Mouse (Mus musculus): ENCODE data around the gene Per2.

The Per2 gene

DNA sequence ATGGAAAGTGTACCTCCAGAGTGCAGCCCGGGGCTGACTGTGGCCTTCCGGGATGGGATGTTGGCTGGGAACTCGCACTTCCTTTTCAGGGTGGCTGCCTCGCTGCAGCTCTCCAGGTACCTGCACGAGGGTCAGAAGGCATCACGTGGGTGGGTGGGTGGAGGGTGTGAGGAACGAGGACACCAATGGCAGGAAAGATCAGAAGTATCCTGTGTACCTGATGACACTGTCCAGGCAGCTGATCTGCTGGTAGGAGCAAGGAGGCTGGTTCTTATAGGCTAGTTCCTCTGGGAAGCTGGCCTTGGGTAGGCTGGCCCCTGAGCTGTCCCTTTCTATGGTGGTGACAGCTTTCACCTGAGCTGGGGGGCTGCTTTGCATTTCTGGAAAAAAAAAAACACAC is 28.4 kb downstream of the Per2 start:
- DNase-seq: no peak

DNA sequence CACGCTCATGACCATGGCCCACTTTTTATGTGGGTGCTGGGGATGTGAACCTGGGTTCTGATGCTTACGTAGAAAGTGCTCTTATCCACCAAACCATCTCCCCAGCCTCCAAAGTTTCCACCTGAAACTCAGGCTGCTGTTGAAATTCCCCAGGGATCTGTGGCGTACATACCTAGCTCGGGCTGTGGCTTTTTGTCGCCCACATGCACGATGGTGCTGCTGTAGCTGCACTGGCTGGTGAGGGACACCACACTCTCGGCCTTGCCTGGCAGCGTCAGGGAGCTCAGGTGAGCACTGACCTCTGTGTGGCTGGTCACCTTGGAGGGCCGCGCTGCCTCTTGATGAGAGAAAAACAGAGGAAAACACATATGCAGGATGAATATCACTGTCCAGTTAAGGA is 29.9 kb downstream of the Per2 start:
- DNase-seq: no peak

DNA sequence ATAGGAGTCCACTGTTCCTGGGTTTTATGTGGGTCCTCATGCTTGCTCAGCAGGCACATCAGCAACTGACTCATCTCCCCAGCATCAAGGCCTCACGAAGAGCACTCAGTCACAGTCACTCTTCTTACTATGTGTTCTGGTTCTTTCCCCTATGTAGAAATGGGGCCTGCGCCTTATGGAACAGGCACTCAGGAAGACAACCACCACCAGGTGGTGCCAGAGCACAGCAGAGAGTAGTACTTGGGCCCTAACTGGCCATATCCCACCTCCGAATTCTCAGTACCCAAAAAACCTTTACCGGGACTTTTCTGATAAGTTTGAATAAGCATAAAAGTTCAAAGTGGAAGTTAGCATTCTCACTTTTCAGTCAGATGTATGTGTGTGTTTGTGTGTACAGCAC is 30.5 kb downstream of the Per2 start:
- peak; percentile 58 for DNase-seq

DNA sequence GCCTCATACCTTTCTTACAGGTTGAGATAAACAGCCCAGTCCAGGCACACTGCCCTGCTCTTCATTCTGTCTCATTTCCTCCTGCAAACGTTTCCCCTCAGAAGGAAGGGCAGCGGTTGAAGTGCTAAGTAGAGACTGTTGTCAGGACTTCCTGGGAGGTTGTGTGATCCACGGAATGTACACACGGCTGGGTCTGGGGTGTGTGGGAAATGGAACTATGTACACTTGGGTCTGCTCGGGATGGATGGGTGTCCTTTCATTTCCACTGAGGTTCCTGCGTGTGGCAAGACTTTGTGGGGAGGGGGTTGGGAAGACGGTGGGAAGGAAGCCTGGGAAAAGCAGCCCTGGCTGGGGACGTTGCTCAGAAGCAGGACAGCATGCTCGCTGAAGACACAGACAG is 32.7 kb downstream of the Per2 start:
- DNase-seq: no peak

DNA sequence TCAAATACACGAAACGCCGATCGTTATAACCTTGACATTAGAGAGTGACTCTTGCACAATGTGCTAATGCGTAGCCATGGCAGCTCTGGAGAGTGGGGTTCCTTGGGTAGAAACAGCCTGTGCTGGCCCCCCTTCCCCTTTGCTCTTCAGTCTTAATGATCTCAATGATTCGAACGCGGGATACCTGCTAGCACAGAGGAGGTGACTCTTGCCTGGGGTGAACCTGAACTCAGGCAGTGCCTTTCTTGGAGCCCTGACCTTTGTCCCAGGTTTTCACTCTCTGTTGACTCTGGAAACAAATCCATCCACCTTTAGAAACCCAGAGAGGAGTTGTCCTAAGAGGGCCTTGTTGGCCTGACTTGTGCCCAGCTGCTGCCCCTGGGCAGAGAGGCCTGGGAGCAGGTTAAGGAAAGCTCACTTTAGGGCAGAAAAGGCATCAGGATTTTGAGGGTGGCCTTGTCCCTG is 38.5 kb downstream of the Per2 start:
- no peak for DNase-seq

DNA sequence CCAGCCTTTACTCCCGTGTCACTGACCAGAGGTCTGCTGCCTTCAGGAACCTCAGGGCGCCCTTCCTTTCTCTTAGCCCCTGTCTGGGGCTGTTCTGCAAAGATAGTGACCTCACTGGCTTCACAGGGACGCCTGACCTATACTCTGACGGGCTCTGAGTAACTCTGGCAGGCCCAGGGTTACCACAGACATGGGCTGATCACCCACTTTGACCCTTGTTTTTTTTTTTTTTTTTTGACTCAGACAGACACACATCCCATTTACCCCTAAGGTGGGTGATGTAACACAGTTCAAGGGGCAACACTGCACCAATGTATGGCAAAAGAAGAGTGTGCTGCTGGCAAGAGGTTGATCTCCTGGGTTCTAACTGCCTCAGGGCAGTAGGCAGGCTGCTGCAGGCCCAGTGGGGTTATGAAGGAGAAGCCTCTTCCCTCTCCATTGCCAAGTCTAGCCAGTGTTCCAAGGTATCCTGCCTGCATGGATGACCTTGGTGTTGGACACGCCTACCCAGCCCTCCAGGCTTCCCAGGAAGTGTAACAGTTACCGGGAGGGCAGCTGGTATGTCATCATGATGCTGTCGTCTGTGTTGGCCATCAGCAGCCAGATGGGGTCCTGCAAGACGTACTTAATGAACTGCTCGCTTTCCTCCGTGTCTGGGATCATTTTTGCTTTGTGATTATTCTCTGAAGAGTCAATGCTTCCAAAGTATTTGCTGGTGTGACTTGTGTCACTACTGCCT is 39.1 kb downstream of the Per2 start:
- DNase-seq: no peak

DNA sequence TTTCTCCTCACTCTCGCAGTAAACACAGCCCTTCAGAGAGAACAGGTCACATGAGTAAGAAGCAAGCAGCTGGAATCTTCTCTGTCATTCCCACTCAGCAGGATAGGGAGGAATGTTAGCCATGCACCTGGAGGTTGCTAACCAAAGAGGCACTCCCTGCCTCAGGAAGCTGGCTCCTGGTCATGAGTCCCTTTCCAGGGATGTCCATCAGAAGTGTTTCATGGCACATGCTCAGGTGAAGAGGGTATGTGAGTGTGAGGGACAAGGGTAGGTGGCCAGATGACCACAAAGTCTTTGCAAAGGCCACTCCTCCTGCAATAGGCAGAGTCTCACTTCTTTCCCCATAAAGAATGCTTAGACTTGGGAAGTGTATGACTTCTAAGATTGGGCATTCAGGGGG is 41.1 kb downstream of the Per2 start:
- no peak for DNase-seq

DNA sequence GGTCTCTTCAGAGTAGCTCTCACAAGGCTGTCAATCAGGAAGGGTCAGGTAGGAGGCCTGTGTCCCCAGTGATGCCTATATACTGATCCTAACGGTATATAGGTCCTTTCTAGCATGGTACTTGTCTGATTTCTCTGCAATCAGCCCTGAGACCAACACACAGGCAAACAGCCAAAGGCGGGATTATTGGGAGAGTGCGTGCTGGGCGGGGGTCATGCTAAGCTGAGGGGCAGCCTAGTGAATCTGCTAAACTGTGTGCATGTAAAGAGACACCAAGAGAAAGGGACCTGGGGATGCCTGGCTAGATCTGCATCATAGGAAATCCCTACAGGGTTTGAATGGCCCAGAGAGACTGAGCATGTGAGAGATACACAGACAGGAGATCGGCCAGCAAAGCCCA is 43.8 kb downstream of the Per2 start:
- DNase-seq: no peak

DNA sequence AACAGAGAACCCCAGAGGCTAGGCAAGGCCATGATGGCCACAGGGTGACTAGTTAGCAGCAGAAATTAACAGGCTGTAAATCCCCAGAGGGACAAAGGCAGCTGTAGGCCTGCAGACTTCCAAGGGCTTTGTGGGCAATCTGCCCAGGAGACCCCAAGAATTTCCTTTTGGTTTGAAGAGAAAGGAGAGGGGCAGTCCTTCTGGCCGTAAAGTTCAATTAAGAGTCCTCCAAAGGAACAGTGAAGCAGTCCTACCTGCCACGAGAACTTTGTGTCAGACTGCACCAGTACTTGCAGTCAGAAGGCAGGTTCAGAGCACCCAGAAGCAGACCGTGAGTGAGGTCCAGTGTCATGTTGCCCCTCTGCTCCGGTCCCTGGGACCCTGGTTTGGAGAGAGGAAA is 44.2 kb downstream of the Per2 start:
- DNase-seq: peak; percentile 59

DNA sequence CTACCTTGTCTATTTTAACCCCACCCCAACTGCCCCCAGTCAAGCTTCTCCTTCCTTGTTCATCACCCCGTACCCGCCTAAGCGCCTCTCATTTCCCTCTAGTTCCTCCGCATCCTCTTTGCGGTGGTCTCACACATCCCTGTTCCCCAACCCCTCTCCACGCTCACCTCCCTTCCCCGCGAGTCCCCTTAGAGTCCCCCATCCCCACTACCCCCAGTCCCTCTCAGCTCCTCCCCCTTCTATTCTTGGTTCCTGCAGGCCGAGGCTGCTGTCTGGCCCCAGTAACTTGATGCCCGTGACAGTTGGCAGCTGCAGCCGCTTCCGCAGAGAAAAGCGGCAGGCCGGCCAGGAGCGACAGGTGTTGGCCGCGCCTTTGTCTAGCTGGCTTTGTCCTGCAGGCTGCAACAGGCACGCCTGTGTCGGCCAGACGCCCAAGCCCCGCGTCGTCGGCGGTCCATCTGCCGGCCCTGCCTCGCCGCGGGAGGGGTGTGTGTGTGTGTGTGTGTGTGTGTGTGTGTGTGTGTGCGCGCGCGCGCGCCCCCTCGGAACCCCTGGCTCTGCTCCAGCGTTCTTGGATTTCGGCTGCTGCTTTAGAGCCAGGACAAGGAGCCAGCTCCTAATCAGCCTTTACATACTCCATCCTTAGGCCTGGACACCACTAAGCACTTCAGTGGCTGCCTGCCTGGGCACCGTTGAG is 45.1 kb downstream of the Per2 start, which contains the start of gene Hes6:
Gene Hes6, minus strand, starts transcription at position 141 of the 697 bp plus-strand sequence.
- peak; percentile 89 for DNase-seq

DNA sequence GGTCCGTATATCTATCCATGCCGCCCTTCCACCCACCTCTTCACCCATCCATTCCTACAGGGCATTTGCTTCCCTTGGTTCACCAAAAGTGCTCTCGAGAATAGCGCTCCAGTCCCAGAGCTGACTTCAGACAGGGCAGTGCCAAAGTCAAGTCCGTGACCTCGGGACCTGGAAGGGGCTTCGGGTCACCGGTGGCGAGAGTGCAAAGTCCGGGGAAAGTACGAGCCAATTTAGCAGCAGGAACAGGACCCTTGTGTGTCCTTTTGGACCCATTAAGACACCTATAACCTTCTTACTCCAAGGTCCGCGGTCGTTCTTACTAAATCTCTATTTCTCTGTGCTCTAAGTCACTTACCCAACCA is 45.6 kb downstream of the Per2 start:
- no peak for DNase-seq

DNA sequence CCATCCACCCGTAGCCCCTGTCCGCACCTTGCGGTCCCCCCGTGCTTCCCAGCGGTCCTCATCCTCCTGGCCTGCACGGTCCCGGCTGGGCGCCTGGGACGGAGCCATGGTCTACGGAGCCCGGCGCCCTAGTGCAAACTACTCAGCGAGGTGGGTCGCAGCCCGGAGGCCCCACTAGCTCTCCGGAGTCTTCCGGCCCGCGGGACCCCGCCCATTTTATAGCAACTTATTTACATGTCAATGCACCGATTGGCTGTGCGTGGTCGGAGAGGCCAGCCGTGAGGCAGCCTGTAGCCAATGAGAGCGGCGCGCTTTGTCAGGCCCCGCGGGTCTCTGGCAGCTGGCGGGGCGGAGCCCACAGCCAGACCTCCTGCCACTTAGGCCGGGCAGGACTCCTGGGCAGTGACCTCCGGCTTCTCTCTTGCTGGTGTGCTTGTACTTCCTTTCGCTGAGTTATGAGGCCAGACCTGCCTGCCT is 46.1 kb downstream of the Per2 start:
- peak; percentile 96 for DNase-seq

DNA sequence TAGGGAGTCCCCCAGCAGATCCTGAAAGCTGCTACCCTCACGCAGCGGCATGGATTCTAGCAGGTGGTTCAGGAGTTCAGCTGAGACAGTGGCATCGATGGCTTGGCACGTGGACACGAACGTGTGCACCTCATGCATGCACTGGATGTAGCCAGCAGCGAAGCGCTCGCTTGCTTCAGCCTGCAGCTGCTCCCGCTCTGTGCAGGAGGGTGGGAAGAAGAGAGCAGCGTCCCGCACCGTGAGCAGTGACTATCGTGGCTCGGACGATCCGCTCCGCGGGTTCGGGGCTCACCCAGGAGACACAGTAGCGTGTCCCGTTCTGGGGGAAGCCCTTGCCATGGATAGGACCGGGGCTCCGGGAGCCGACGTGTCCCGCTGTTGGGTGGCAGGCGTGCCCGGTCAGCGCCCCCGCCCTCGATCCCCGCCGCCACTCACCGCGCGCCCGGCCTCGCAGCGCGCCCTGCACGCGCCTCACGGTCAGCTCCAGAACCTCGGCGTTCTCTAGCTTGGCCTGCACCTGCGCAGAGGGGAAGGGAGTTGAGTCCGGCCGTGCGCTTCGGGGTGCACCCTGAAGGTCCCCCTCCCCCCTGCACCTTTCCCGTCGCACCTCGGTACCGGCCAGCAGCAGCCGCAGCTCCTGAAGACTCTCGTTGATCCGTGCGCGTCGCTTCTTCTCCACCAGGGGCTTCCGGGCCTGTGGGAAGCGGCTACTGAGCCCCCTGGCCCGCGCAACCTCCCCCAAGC is 46.7 kb downstream of the Per2 start:
- peak; percentile 69 for DNase-seq

DNA sequence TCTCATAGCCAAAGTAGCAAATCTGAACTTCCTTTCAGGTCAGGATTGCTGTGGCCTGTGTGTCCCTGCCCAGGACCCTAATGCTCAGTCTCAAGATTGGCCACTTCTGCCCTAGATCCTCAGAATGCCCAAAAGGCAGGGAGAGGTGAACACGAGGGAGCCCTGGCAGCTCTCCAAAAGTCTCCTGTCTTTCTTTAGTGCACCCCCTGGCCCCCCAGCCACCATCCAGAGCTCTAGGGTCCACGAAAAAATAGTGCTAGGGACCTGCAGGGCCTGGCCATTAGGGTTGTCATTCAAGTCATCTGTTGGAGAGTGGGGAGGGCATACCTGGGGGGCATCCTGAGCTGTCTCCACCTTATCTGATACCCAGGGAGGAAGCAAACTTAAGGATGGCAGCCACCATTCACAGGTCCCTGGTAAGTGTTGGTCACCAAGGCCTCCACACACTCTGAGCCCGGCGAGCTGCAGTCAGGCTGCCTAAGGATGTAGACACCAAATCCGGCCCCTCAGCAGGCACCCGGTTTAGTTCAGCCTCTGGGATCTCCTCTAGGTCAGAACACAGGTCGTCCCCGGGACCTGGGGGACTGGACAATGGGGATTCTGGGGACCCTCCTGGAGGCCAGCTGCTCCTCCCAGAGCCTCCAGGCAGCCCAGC is 47.4 kb downstream of the Per2 start:
- peak; percentile 55 for DNase-seq

DNA sequence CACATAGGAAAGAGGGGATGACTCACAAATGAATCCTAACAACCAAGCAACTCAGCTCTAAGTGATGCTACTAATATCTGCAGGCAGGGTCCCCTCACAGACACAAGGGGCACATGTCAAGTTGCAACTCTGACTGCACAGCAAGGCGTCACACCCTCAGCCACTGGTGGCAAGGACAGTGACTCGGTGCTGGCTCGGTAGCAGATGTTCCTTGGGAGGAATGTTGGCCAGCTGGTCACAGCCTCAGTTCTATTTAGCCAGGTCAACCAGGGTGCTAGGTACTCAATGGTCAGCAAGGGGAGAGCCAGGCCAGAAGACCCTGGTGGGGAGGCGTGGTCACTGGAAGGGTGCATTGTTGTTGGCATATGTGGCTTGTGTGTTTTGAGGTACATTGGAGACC is 51.3 kb downstream of the Per2 start:
- DNase-seq: no peak

DNA sequence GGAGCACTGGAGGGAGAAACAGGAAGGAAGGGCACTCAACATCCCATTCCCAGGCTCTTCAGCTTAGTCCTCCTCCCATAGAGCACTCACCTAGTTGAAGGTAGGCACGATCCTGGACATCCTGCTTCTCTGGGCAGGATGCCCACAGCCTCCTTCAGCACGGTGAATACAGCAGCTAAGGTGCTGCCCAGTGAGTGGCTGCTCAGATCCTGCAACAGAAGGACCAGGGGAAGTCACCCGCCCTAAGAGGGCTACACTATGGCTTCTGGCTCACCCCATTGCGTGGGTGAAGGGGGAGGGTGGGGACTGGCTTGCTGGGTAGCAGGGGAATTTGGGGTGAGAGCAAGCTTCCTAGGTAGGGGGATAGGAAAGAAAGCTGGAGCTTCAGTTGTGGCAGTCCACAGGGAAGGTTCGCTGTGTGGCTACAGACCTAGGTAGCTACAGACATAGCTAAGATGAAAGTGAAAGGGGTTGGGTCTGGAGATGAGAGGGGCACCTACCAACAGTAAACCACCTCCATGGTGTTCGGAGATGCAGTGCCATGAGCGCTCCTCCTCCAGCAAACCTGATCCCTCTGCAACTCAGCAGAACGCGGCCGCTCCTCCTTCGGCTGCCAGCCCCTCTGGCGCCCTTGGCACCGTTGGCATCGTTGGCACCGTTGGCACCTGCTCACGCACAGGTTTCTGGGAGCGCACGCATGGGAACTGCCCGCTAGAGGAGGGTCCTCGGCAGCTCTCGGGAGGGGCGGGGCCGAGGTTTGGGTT is 53.5 kb downstream of the Per2 start:
- DNase-seq: peak; percentile 91

DNA sequence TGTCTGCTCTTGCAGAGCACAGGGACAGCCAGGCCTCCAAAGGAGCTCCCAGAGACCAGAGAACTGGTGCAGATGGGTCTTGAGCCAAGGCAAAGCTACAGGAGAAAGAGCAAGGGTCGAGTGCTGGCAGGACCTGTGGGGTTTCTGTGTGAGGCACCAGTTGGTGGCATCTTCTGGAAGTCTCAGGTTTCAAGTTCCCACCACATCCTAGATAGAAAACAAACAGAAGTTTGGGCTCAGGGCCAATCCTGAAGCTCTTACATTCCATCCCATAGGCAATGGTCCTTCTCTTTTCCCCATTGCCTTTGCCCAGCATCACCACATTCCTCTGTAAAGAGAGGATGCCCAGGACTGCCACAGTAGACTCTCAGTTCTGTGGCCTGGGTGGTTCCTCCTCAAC is 54.1 kb downstream of the Per2 start:
- DNase-seq: no peak

DNA sequence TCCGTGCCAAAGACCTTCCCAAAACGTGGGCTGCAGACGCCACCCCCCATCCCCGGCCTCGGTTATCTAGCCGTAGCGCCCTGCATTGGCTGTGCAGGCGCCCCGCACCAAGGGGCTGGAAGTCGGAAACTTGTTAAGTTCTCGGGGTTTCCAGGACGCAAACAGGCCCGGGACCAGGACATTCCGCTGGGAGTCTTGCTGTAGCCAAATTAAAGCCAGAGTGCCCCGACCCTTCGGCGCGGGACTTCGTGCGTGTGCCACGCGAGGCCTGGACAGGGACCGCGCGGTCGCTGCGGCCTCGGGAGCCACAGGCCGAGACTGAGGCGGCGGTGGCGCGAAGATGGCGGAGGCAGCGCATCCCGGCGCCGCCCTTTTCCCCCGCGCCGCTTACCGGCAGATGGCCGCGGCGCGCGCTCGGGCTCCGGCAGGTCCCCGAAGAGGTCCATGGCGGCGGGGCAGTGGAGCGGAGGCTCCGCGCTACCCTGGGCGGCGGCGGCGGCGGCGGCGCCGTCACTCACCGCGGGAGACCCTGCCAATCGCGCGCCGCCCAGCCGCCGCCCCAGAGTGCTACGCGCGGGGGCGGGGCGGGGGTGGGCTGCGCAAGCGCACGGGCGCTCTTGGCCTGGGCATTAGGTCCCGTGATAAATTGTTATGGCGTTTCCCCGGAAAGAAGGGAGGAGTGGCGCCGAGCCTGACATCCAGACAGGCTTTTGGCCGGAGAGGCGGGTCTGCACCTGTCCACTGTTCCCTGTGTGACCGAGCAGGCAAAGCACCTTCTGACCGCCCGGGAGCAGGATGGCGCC is 60.7 kb downstream of the Per2 start, which contains the start of gene Ilkap:
Gene Ilkap, minus strand, starts transcription at position 556 of the 803 bp plus-strand sequence.
- peak; percentile 91 for DNase-seq

DNA sequence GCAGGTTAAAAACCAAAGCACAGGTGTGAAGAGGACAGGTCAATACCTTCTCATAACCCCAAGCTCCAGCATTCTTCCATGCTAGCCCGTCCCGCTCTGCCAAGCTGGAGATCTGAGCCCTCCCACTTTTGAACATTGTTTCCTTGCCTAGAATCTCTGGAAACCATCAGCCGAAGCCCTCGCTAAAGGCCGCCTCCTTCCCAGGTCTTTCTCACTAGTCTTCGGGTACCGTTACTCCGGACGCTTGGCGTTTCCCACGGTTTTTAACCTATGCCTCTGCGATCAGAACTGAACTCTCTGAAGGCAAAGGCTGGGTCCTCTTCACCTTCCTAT is 61.2 kb downstream of the Per2 start:
- DNase-seq: peak; percentile 46

DNA sequence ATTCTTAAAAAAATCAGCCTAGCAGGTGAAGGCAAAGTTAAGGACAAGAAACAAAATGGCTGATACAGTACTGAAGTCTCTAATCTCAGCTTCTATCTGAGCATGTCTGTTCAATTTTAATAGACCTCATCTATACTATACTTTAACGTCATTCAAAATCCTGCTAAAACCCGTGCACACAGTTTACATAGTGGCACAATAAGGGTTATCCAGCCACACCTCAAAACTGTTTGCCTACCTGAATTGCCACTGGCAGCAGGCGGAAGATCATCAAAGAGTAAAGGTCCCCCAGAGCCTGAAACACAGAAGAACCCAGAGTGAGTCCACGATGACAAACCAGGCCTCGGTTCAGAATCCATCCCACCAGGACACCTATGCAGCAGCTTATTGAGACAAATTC is 68.8 kb downstream of the Per2 start:
- no peak for DNase-seq

DNA sequence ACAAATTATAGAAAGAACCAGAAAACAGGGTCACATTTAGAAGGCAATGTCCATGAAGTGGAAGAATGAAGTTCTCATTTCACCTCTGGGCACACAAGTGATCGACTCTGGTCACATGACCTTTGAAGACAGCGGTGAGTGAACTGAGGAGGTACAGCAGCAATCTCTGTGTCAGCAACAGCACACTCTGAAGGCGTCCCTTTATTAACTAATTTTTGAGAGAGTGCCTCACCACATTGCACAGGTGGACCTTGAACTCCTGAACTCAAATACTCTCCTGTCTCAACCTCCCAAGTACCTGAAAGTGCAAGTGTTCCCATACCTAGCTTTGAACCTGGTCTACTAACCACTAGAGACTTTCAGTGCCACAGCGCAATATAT is 78.0 kb downstream of the Per2 start:
- no peak for DNase-seq
